Mouse (Mus musculus): ENCODE data around the gene Map2. TPM values are rescaled to one million over a fixed set of nuclear protein-coding genes. Genes with fewer than 3 reads are reported as not detected.

The Map2 gene
- polyA plus RNA-seq, 1 experiment from 2014 or later = 9.8 TPM

DNA sequence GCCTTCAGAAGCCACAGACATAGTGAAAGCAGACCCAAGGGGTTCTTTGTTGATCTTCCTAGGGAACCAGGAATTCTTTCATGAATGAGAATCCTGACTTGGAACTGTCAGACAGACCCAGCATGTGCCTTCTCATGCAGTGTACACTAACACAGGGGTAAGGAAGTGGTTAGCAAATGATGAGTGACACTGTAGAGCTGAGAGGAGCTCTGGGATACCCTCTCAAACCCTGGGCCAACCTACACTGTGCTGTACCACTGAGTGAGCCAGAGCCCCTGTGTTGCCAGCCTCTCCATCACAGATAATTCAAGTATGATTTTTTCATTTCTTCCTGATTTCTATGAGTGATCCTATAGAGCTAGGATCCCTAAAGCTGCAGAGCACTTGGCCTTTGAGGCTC, 255.9 kb downstream of the Map2 start:
- Histone ChIP-seq H3K9ac (no peak overlapping the region), H3K27me3 (no peaks in the 10 kb centered on the region), H3K36me3 (no peaks in the 10 kb centered on the region), H3K4me2 (no peak overlapping the region), H3K4me1 (no peaks in the 10 kb centered on the region), H3K4me3 (replicated peaks) (no peak overlapping the region), H3K9me3 (replicated peaks) (no peaks in the 10 kb centered on the region), H3K27ac (no peak overlapping the region)
- no peak for ATAC-seq (replicated peaks; ENCODE audit: low FRiP score)

DNA sequence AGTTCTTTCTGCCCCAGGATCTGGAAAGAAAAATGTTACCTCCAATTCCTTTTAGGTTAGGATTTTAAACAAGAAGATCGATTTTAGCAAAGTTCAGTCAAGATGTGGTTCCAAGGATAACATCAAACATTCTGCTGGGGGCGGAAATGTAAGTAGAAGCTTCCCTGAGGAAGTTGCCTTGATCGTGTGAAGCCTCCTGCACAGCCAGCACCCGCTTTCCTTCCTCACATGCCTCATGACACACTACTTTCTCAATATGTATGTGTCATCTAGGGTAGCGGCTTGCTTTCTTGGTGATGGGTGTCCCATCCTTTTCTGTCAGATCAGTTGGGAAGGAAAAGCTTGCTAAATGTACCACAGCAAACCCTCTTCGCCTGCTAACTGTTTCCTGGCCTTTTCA, 256.4 kb downstream of the Map2 start:
- Histone ChIP-seq H3K4me3 (replicated peaks) (no peak overlapping the region), H3K9ac (no peak overlapping the region), H3K4me1 (no peaks in the 10 kb centered on the region), H3K4me2 (no peak overlapping the region), H3K36me3 (no peaks in the 10 kb centered on the region), H3K27me3 (no peaks in the 10 kb centered on the region), H3K9me3 (replicated peaks) (no peaks in the 10 kb centered on the region), H3K27ac (no peak overlapping the region)
- 84% methylated on average over 6 of the region's 6 CpGs for WGBS
- ATAC-seq (replicated peaks; ENCODE audit: low FRiP score) = no peak

DNA sequence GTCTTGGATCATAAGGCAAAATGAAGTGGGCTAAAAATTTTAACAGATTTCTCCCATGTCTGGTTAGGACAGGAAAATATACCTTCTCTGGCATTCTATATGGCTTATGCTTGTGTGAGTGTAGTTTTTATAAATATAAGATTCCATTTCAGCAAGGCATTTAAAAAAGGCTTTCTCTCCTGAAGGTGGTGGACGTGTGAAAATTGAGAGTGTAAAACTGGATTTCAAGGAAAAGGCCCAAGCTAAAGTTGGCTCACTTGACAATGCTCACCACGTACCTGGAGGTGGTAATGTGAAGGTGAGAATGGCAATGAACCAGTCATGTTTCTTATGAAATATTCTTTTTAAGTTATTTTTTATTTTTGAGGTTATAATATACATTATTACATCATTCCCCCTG, 263.0 kb downstream of the Map2 start:
- 89% methylated on average over 2 of the region's 2 CpGs for WGBS
- Histone ChIP-seq H3K4me2 (no peak overlapping the region), H3K4me1 (no peaks in the 10 kb centered on the region), H3K9ac (no peak overlapping the region), H3K4me3 (replicated peaks) (no peak overlapping the region), H3K36me3 (no peaks in the 10 kb centered on the region), H3K27ac (no peak overlapping the region), H3K27me3 (no peaks in the 10 kb centered on the region), H3K9me3 (replicated peaks) (no peaks in the 10 kb centered on the region)
- ATAC-seq (replicated peaks; ENCODE audit: low FRiP score) = no peak

DNA sequence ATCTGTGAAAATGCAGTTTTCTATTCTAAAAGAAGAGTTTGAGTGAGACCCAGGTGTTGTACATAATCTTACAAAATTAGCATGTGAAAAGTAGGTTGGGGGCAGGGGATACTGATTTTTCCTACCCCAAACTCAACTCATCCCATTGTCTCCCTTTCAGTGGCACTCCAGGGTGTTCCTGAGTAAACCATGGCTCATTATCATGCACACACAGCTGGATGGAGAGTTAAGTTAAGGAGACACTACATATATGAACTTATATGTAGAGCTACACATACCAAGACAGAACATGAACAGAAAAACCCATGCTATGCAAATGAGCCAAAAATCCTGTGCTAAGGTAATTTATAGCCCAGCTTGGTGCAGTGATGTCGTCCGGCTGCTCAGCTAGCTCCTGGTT, 267.8 kb downstream of the Map2 start:
- ATAC-seq (replicated peaks; ENCODE audit: low FRiP score) = no peak
- no peaks in the 10 kb centered on the region for H3K4me1 ChIP-seq
- H3K27me3 ChIP-seq = no peaks in the 10 kb centered on the region
- H3K36me3 ChIP-seq = no peaks in the 10 kb centered on the region
- WGBS = 81% methylated on average over 2 of the region's 2 CpGs
- H3K4me2 ChIP-seq = no peak overlapping the region
- no peak overlapping the region for H3K9ac ChIP-seq
- no peaks in the 10 kb centered on the region for H3K9me3 ChIP-seq (replicated peaks)
- H3K4me3 ChIP-seq (replicated peaks) = no peak overlapping the region
- no peak overlapping the region for H3K27ac ChIP-seq

DNA sequence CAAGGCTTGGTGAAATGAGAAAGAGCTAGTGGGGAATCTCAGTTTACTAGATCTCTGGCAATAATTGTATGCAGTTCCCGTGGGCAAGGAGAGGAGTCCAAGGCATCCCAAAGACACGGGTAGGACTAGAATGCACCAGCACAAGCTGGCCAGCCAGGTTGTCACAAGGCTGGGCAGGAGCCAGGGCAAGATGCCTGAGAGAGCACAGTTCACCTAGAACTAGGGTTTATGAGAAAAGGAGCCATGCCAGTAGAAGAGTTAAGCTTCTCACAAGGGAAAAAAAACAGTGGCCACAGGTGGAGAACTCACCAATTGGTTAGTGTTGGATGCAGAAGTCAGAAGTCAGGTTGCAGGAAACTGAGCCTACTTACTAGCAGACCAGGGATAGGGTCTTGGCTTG, 274.4 kb downstream of the Map2 start:
- Histone ChIP-seq H3K9me3 (replicated peaks) (no peaks in the 10 kb centered on the region), H3K4me2 (no peak overlapping the region), H3K36me3 (no peaks in the 10 kb centered on the region), H3K4me3 (replicated peaks) (no peak overlapping the region), H3K27me3 (no peaks in the 10 kb centered on the region), H3K27ac (no peak overlapping the region), H3K4me1 (no peaks in the 10 kb centered on the region), H3K9ac (no peak overlapping the region)
- no peak for ATAC-seq (replicated peaks; ENCODE audit: low FRiP score)
- WGBS = 72% methylated on average over 2 of the region's 2 CpGs

DNA sequence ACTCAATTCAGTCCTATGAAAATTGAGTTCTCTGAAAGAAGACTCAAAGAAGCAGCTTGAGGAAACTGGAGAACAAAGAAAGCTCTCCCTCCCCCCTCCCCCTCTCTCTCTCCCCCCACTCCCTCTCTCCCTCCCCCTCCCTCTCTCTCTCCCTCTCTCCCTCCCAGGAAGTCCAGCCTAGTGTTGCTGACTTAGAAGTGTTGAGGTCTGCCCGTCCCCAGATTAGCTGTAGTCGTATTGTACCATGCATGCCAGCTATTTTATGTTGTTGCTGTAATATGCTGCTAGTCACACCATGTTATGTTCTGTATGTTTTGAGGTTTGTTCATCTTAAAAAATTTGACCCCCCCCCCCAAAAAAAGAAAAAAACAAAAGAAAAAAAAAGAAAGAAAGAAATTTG, 281.5 kb downstream of the Map2 start:
- H3K4me1 ChIP-seq = no peaks in the 10 kb centered on the region
- no peak overlapping the region for H3K4me2 ChIP-seq
- no peaks in the 10 kb centered on the region for H3K36me3 ChIP-seq
- H3K27me3 ChIP-seq = no peaks in the 10 kb centered on the region
- WGBS = 22% methylated on average over 2 of the region's 2 CpGs
- H3K9me3 ChIP-seq (replicated peaks) = no peaks in the 10 kb centered on the region
- H3K9ac ChIP-seq = no peak overlapping the region
- H3K27ac ChIP-seq = no peak overlapping the region
- no peak overlapping the region for H3K4me3 ChIP-seq (replicated peaks)
- ATAC-seq (replicated peaks; ENCODE audit: low FRiP score) = no peak

DNA sequence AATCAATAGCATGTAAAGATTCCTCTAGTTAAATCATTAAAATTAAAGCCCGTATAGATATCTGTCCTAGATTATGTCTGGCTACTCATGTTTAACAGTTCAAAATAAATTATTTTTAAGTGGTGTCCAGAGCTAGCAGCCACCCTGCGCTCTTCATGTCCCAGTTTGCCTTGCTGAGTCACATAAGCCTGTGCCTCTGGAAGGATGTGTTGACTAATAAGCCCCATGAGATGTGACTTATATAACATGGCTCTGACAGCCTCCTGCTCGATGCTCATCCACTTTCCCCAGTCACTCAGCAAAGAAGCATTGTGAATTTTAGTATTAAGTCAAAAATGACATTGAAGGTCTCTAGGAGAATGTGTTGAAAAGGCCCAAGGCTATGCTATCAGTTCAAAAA, 282.7 kb downstream of the Map2 start:
- no peaks in the 10 kb centered on the region for H3K4me1 ChIP-seq
- no peak for ATAC-seq (replicated peaks; ENCODE audit: low FRiP score)
- H3K36me3 ChIP-seq = no peaks in the 10 kb centered on the region
- H3K9me3 ChIP-seq (replicated peaks) = no peaks in the 10 kb centered on the region
- H3K4me3 ChIP-seq (replicated peaks) = no peak overlapping the region
- H3K9ac ChIP-seq = no peak overlapping the region
- no peak overlapping the region for H3K27ac ChIP-seq
- no peaks in the 10 kb centered on the region for H3K27me3 ChIP-seq
- WGBS = 67% methylated on average over 3 of the region's 3 CpGs
- H3K4me2 ChIP-seq = no peak overlapping the region

DNA sequence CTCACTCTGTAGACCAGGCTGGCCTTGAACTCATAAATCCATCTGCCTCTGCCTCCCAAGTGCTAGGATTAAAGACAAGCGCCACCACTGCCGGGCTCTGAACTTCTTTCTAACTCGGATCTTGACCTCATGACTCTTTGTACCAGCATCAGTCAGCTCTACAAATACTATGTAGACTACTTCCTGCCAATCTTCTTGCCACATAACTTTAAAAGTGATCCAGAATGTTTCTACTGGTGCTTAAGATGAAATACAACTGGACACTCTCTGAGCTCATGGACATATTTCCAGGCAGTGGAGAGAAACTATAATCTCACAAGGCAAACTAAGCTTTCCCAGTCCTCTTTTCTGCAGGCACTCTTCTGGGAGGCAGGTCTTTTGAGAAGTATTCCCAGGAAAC, 284.3 kb downstream of the Map2 start:
- no peaks in the 10 kb centered on the region for H3K27me3 ChIP-seq
- WGBS = 50% methylated on average over 3 of the region's 3 CpGs
- H3K4me1 ChIP-seq = no peaks in the 10 kb centered on the region
- no peak overlapping the region for H3K4me2 ChIP-seq
- H3K36me3 ChIP-seq = no peaks in the 10 kb centered on the region
- H3K27ac ChIP-seq = no peak overlapping the region
- H3K9ac ChIP-seq = no peak overlapping the region
- no peak for ATAC-seq (replicated peaks; ENCODE audit: low FRiP score)
- H3K4me3 ChIP-seq (replicated peaks) = no peak overlapping the region
- H3K9me3 ChIP-seq (replicated peaks) = no peaks in the 10 kb centered on the region

DNA sequence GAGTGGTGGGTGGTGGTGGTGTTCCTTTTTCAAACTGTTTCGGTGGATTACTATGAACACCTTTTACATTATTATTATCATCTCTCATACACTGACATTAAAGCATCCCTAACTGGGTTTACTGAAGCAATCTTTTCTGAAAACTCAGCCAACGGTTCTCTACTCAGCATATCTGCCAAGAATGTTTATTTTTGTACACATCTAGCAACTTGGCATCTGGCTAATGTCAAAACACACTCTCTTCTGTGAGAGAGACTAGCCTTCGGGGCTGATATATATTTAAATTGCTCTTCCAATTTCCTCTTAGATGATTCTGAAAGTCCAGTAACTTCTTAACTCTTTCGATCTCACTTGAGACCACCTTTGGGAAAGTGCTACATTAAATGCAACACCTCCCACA, 285.8 kb downstream of the Map2 start:
- no peak for ATAC-seq (replicated peaks; ENCODE audit: low FRiP score)
- H3K36me3 ChIP-seq = no peaks in the 10 kb centered on the region

DNA sequence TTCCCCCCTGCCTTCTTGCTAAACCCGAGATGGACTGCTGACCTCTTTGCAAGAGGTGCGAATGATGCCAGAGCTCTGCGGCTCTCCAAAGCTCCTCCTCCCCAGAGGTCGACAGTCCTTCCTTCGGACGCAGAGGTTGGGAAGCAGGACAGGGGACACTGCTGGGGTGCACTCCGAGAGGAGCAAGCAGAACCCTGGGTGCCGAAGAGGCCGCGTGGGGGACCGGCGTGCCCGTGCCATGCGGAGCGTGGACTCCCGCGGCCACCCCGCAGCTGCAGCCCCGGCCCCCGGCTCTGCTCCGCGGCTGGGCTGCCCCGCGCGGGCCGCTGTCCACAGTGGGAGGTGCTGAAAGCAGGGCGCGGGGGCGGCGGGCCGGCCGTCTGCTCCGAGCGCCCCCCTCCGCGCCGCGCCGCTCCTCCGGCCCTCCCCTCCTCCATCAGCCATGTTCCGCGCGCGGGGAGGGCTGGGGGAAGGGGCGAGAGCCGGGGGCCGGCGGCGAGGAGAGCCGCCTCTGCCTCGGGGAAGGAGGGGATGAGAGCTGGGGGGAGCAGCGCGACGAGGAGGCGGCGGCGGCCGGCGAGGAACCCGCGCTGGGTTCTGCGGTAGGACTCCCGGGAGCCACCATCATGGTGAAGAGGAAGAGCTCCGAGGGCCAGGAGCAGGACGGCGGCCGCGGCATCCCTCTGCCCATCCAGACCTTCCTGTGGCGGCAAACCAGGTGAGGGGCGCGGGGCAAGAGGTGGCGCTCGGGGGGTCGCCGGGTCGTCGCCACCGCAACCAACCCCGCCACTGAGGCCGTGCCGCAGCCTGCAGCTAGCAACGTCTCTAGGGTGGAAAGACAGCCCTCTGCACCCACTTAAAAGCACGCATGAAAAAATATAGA, 293.0 kb downstream of the Map2 start, which contains the start of gene Unc80:
Unc80 (plus strand) TSS at position 547 of the 883 bp plus-strand sequence.
- 1% methylated on average over 63 of the region's 83 CpGs for whole genome bisulfite sequencing
- ATAC-seq (replicated peaks; ENCODE audit: low FRiP score) = peak; percentile 97
- peak within 1 kb of the TSS; percentile 14; the same call in 1 of the 2 replicates for H3K9ac ChIP-seq

More for the DNA sequence above, 285.8 kb downstream of the Map2 start:
- Histone ChIP-seq H3K4me1 (no peaks in the 10 kb centered on the region), H3K9me3 (replicated peaks) (no peaks in the 10 kb centered on the region), H3K4me3 (replicated peaks) (no peak overlapping the region), H3K4me2 (no peak overlapping the region), H3K9ac (no peak overlapping the region), H3K27ac (no peak overlapping the region), H3K27me3 (no peaks in the 10 kb centered on the region)
- whole genome bisulfite sequencing = 85% methylated on average over 4 of the region's 4 CpGs

DNA sequence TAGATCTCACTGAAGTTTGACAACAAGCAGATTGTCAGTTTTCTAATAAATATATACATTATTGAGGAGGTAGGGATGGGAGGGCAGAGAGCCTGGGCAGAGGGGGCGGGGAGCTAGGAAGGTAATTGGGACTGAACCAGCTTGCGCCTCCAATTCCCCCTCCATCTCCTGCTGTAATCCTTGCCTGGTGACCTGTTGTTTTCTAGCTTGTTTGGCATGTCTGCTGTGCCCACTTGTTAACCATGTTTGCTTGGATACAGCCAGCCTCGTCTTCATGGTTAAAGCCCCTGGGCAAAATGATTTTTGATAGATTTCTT, 293.6 kb downstream of the Map2 start:
- H3K27ac ChIP-seq = no peak overlapping the region
- peak overlapping the region; percentile 94 for H3K4me2 ChIP-seq
- 23% methylated on average over 3 of the region's 3 CpGs for WGBS
- peaks cover 33% of the 10 kb centered on the region for H3K27me3 ChIP-seq
- no peaks in the 10 kb centered on the region for H3K36me3 ChIP-seq
- peak overlapping the region; percentile 57 for H3K4me3 ChIP-seq (replicated peaks)
- peaks cover 12% of the 10 kb centered on the region for H3K4me1 ChIP-seq
- H3K9me3 ChIP-seq (replicated peaks) = no peaks in the 10 kb centered on the region
- no peak overlapping the region for H3K9ac ChIP-seq
- 0 out of 2 replicates have a peak, but pooled peaks have one; percentile 10 for ATAC-seq (replicated peaks; ENCODE audit: low FRiP score)

More for the DNA sequence above, 293.0 kb downstream of the Map2 start, which contains the start of gene Unc80:
- Histone ChIP-seq H3K9me3 (replicated peaks) (no peaks in the 10 kb centered on the region), H3K4me2 (peak within 1 kb of the TSS; percentile 94), H3K27ac (no peak within 1 kb of the TSS), H3K36me3 (no peaks in the 10 kb centered on the region), H3K4me3 (replicated peaks) (peak within 1 kb of the TSS; percentile 57), H3K27me3 (peaks cover 33% of the 10 kb centered on the region), H3K4me1 (peaks cover 12% of the 10 kb centered on the region)

DNA sequence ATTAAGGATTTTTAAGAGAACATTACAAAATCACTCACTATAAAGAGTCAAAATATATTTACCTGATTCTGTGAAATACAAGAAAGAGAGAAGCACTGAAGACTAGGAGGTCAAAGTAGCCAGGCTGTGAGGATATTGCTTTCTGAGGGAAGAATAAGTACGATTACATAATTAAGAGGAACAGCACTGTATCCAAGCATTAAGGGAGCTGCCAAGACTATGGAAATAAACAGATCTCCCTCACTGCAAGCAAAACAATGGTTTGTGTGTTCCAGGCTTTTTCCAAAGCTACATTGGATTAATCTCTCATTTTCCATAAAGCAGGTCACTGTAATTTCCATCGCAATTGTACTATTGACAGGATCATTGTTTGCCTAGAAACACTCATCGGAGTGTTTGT, 307.7 kb downstream of the Map2 start:
- no peak overlapping the region for H3K4me3 ChIP-seq (replicated peaks)
- H3K9me3 ChIP-seq (replicated peaks) = no peaks in the 10 kb centered on the region
- H3K4me2 ChIP-seq = no peak overlapping the region
- H3K36me3 ChIP-seq = no peaks in the 10 kb centered on the region
- H3K4me1 ChIP-seq = no peaks in the 10 kb centered on the region
- H3K27me3 ChIP-seq = no peaks in the 10 kb centered on the region
- ATAC-seq (replicated peaks; ENCODE audit: low FRiP score) = no peak
- 90% methylated on average over 3 of the region's 3 CpGs for WGBS
- no peak overlapping the region for H3K27ac ChIP-seq
- no peak overlapping the region for H3K9ac ChIP-seq
